Mouse (Mus musculus) left cerebral cortex, postnatal 10 days (tissue): Measurements from ENCODE around the gene Dcxr. TPM values are rescaled to one million over a fixed set of nuclear protein-coding genes. Genes with fewer than 3 reads are reported as not detected.
"Not testable (repeated sequence)": the region's sequence is repeated elsewhere in the genome, so short reads cannot be mapped to it uniquely, and the experiment has no call there.

ENCODE experiments used
- DNase-seq, 2 experiments: peaks; one replicate each; pipeline ENCODE4 v3.0.0; 2021 to 2022; ENCODE audit warnings: low spot score in 2 of 2, mixed read lengths in 1 of 2; ENCODE audit errors: extremely low spot score in 1 of 2
- intact Hi-C: fragments of 180-260 bp; cut with DNase I; formaldehyde crosslinking; loops from one replicate; pipeline ENCODE4 v1.15.1; 2025
- total RNA-seq, 2 experiments: library from RNA; stranded (reverse); gene quantifications; 2 replicates each; pipeline ENCODE4 v1.2.3; 2021

Gene Dcxr
- total RNA-seq, 2 experiments from 2014 or later = 5.9 to 6.4 TPM

DNA sequence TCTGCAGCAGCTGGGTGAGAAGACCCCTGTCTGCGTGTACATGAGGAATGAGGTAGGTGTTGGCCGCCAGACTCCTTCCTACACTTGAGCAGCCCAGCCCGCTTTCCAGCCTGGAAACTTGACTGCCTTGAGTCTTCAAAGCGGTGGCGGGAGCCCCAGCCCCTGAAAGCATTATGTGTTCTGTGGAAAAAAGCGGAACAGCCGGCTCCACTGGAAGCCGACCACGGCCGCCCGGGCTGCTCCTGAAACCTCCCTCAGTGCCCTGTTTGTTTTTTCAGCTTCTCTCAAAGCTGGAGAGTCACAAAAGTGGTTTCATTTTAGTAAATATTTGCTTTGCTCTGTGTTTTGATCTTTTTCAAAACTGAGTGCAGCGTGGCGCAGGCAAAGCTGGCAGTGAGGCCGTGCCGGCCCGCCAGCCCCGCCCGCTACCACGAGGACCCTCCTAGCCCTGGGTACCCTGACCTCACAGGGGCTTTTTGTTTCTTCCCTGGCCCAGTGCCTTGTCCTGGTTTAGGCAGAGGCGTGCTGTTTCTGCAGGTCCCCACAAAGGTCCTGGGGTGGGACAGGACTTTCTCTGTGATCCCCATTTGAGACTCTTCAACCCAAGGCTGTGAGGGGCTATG is 40.3 kb downstream of the Dcxr start:
- intact Hi-C loops = no loop called here
- peak in 1 of 2 experiments; percentile 87 for DNase-seq

DNA sequence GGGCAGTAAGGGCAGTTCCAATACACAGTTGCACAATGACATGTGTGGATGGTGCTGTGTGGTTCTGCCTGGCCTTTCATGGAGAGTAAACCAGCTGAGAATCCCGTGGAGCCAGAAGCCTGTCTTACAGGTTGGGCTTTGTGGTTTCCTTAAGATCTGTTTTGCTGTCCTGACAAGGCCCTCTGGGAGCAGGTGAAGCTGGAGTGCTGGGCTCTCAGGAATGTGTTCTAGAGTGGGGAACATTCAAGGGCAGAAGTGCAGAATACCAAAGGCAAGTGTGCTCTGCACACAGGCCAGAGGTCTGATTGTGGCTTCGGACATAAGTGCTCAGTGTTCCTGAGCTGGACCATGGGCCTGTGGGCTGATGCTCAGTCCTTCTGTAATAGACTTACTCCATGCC is 42.4 kb downstream of the Dcxr start:
- DNase-seq = no peak
- intact Hi-C loops = no loop called here

DNA sequence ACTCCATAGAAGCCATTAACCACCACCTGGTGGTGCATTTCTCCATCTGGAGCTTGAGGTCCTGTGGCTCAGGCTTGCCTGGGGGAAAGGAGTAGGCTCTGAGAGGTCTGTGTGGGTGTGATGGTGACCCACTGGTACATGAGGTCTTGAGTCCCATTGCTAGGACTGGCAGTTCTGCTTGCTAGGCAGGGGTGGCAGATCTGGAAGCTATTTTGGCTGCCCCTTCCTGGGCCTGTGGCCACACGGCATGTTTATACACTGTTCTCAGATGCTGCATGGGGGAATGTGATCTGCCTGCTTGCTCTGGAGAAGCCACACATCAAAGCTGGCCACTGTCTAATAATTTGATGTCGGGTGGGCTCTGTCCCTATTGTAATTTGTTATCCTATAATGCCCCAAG is 43.0 kb downstream of the Dcxr start:
- no peak for DNase-seq
- intact Hi-C loops = no loop called here

DNA sequence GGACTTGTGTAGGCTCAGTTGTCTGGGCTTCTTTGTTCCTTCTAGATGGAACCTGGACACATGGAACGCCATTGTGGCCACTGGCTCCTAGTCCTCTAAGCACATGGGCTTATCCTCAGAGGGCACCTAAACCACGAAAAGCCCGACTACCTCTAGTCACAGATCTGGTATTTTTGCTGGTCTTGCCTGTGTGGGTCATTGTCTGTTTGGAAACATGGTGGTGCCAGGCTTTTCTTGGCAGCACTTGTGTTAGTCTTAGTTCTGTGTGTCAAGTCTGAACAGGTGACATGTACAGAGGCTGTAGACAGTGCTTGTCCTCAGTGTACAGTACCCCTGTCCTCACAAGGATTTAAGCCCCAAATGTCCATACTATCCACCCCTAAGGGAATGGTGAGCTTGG is 43.5 kb downstream of the Dcxr start:
- intact Hi-C loops = no loop called here
- DNase-seq = no peak

DNA sequence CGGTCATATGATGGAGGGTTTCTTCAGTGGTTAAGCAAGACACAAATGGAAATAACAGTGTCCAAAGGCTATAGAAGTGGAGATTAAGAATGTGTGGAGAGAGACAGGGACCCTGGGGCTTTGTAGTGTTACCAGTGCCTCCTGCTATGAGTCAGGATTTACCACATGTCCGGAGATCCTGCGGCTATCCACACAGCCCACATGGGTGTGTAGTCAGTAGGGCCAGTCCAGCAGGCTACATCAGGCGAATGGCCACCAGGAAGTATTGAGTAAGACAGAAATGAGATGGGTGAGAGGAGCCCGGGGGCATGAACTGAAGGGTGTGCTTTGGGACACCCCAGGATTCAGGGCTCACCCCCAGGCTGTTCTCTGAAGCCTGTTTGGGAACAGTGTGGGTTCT is 44.4 kb downstream of the Dcxr start:
- intact Hi-C loops = no loop called here
- DNase-seq = no peak

DNA sequence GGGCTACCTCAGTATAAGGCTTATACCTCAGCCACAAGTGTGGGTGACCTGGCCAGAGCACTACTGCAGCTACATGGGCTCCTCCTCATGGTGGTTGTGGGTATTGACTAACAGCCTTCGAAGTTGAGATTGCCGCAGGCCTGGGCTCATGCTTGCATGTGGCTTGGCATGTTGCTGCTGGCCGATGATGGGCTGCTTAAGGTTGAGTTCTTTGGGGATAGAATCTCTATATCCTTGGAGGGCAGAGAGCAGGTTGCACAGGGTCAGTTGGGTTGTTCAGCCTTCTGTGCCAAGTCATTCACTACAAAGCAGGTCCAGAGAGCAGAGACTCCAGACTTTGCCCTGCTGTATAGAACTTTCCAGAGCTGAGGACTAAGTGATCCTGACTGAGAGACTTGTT is 47.2 kb downstream of the Dcxr start:
- intact Hi-C loops = no loop called here
- DNase-seq = no peak

DNA sequence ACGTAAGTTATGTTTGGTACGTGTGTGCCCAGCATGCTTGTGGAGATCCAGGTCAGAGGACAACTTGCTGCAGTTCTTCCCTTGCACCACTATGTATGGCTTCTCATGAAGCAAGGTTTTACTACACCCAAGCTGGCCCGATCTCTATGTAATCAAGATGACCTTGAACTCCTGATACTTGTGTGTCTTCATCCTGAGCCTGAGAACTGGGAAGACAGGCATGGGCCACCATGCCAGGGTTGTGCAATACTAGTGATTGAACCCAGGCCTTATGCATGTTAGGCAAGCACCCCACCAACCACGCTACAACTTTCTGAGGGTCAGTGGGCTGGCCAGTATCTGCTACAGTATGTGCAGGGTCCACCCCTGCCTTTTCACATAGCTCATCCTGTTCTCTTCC is 50.1 kb downstream of the Dcxr start:
- no peak for DNase-seq
- intact Hi-C loops = no loop called here

DNA sequence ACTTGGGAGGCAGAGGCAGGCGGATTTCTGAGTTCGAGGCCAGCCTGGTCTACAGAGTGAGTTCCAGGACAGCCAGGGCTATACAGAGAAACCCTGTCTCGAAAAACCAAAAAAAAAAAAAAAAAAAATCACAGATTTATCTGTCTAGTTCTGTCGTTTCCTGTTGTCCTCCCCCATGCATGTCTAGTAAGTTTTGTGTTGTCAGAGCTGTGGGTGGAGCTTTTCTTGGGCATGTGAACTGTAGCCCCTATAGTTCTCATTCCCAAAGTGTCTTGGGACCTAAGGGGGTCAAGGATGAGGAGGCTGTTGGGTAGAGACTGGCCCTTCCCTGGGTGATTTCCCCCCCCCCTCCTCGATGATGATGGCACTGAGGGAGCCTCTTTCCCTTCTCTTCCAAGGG is 51.2 kb downstream of the Dcxr start:
- intact Hi-C loops, DNase-seq: not testable (repeated sequence)

Other genes with a start within 250 kb of the Dcxr start
- gene Mrpl12, start 242.7 kb downstream of the Dcxr start, total RNA-seq = 10 to 100 TPM; 76.6 to 79.1 TPM
- gene Slc25a10, start 235.4 kb downstream of the Dcxr start, total RNA-seq = 10 to 100 TPM; 23.4 to 26.6 TPM
- gene Gcgr, start 196.6 kb downstream of the Dcxr start, total RNA-seq = under 1 TPM in 1 of 2 experiments, not detected in 1; 0.26 TPM
- 100 to 1,000 TPM; 103 to 110 TPM for gene Mcrip1, start 177.6 kb downstream of the Dcxr start, total RNA-seq
- gene Ppp1r27, start 176.1 kb downstream of the Dcxr start, total RNA-seq = not detected
- gene P4hb, start 154.0 kb downstream of the Dcxr start, total RNA-seq = 100 to 1,000 TPM; 136 to 138 TPM
- gene Arhgdia, start 145.7 kb downstream of the Dcxr start, total RNA-seq = 100 to 1,000 TPM; 406 to 417 TPM
- 10 to 100 TPM; 69.3 to 76.5 TPM for gene Alyref, start 128.9 kb downstream of the Dcxr start, total RNA-seq
- gene Anapc11, start 128.9 kb downstream of the Dcxr start, total RNA-seq = 100 to 1,000 TPM; 102 to 110 TPM
- gene Npb, start 118.8 kb downstream of the Dcxr start, total RNA-seq = not detected
- gene Pcyt2, start 109.3 kb downstream of the Dcxr start, total RNA-seq = 100 to 1,000 TPM; 130 TPM
- 10 to 100 TPM; 37.5 to 40.6 TPM for gene Sirt7, start 102.0 kb downstream of the Dcxr start, total RNA-seq
- gene Mafg, start 93.7 kb downstream of the Dcxr start, total RNA-seq = 10 to 100 TPM; 84.4 to 84.7 TPM
- 1 to 10 TPM; 3.0 to 3.8 TPM for gene Pycr1, start 83.5 kb downstream of the Dcxr start, total RNA-seq
- 1 to 10 TPM; 3.1 to 3.5 TPM for gene Myadml2, start 79.1 kb downstream of the Dcxr start, total RNA-seq
- gene Notum, start 66.1 kb downstream of the Dcxr start, total RNA-seq = 1 to 10 TPM; 4.2 to 5.7 TPM
- 10 to 100 TPM; 59.1 to 66.6 TPM for gene Aspscr1, start 54.3 kb downstream of the Dcxr start, total RNA-seq
- gene Cenpx, start 13.5 kb downstream of the Dcxr start, total RNA-seq = 10 to 100 TPM; 24.5 to 26.0 TPM
- gene Lrrc45, start 13.4 kb downstream of the Dcxr start, total RNA-seq = 10 to 100 TPM; 58.3 to 66.0 TPM
- gene Rac3, start 5.8 kb downstream of the Dcxr start, total RNA-seq = 100 to 1,000 TPM; 265 to 293 TPM
- gene Cbr2, start 4.8 kb upstream of the Dcxr start, total RNA-seq = 1 to 10 TPM; 3.3 to 3.7 TPM
- 10 to 100 TPM; 25.0 to 46.6 TPM for gene Hmga1b, start 35.5 kb upstream of the Dcxr start, total RNA-seq
- gene Rfng, start 56.9 kb upstream of the Dcxr start, total RNA-seq = 10 to 100 TPM; 88.1 to 88.4 TPM
- gene Gps1, start 57.0 kb upstream of the Dcxr start, total RNA-seq = 100 to 1,000 TPM; 147 to 148 TPM
- gene Dus1l, start 69.1 kb upstream of the Dcxr start, total RNA-seq = 10 to 100 TPM; 37.4 to 40.7 TPM
- 100 to 1,000 TPM; 258 to 269 TPM for gene Fasn, start 97.3 kb upstream of the Dcxr start, total RNA-seq
- gene Ccdc57, start 205.6 kb upstream of the Dcxr start, total RNA-seq = 1 to 10 TPM; 8.1 to 8.4 TPM
- gene Slc16a3, start 221.2 kb upstream of the Dcxr start, total RNA-seq = 1 to 10 TPM; 3.6 to 5.1 TPM